Mouse (Mus musculus): Measurements from ENCODE around the gene Slc8b1. TPM values are rescaled to one million over a fixed set of nuclear protein-coding genes. Genes with fewer than 3 reads are reported as not detected.

Slc8b1 gene
- total and polyA plus RNA-seq, 2 experiments = 40.6 to 52.4 TPM

DNA sequence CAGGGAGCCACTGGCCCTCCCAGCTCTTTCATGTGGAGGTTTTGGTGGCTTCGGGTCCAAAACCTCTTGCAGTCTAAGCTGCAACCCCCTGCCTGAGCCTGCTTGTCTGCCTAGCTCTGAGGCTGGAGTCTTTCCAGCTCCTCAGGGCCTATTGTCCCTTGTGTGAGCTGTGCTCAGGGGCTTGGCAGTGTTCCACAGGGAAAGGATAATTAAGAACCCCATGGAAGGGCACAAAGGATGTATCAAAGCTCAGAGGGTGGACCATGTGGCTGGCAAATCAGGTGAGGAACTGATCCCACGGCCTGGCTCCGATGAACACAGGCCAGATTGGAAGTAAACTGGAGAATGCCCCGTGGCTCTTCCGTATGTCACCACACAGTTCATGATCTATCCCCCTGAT is 55.1 kb downstream of the Slc8b1 start:
- WGBS = 15% methylated on average over 5 of the region's 5 CpGs
- Histone ChIP-seq H3K4me3 (ENCODE audit: insufficient read depth, low read depth, low read length) (no peak overlapping the region), H3K9ac (ENCODE audit: low read depth, low read length) (peak overlapping the region; percentile 38), H3K4me1 (ENCODE audit: control insufficient read depth, insufficient read depth, low read length) (peaks cover 53% of the 10 kb centered on the region), H3K27me3 (ENCODE audit: control insufficient read depth, insufficient read depth, low read length) (no peaks in the 10 kb centered on the region), H3K36me3 (ENCODE audit: control insufficient read depth, insufficient read depth, low read length) (no peaks in the 10 kb centered on the region), H3K27ac (replicated peaks; ENCODE audit: insufficient read depth, low read depth, low read length) (peak overlapping the region; percentile 63), H3K79me2 (ENCODE audit: control insufficient read depth, insufficient read depth, low read length) (peaks cover 8% of the 10 kb centered on the region; the same call in 1 of the 2 replicates)
- peak; percentile 44 for DNase-seq (ENCODE audit: extremely low read depth, low read depth, low spot score)
- no peak for TF ChIP-seq POLR2A (IDR thresholded peaks at IDR 0.05; ENCODE audit: extremely low read depth, insufficient read depth, low read length)
- TF ChIP-seq CTCF (IDR thresholded peaks at IDR 0.05; ENCODE audit: low read depth, low read length) = no peak

DNA sequence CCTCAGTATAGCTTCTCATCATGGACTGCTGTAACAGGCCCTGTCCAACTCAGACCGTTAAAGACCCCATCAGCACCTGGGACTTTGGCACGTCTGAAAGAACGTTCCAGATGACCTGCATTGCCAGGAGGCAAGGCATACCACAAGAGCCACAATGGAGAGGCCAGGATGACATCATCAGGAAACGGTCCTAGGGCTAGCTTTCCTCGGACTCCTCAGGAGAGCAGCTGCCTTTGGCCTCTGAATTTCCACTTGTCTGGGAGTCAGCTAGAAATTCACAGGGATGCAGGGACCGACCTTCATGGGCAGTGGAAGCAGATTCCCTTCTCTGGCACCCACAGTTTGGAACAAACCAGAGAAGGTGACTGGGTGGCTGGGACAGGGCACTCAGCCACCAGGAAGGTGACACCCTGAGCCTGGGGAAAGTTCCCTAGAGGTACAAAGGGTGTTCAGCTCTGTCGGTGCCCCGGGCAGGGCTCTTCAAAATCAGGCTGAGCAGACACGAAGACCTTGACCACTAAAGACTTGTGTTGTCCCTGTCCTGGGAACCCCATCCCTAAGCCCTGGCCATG is 55.8 kb downstream of the Slc8b1 start:
- Histone ChIP-seq H3K27me3 (ENCODE audit: control insufficient read depth, insufficient read depth, low read length) (no peaks in the 10 kb centered on the region), H3K4me1 (ENCODE audit: control insufficient read depth, insufficient read depth, low read length) (peaks cover 58% of the 10 kb centered on the region), H3K79me2 (ENCODE audit: control insufficient read depth, insufficient read depth, low read length) (peaks cover 8% of the 10 kb centered on the region; the same call in 1 of the 2 replicates), H3K36me3 (ENCODE audit: control insufficient read depth, insufficient read depth, low read length) (no peaks in the 10 kb centered on the region), H3K9ac (ENCODE audit: low read depth, low read length) (peak overlapping the region; percentile 38; the same call in 1 of the 2 replicates), H3K27ac (replicated peaks; ENCODE audit: insufficient read depth, low read depth, low read length) (peak overlapping the region; percentile 63), H3K4me3 (ENCODE audit: insufficient read depth, low read depth, low read length) (no peak overlapping the region)
- DNase-seq (ENCODE audit: extremely low read depth, low read depth, low spot score) = peak; percentile 88
- 15% methylated on average over 9 of the region's 9 CpGs for WGBS
- TF ChIP-seq CTCF (IDR thresholded peaks at IDR 0.05; ENCODE audit: low read depth, low read length) (no peak), POLR2A (IDR thresholded peaks at IDR 0.05; ENCODE audit: extremely low read depth, insufficient read depth, low read length) (no peak)

DNA sequence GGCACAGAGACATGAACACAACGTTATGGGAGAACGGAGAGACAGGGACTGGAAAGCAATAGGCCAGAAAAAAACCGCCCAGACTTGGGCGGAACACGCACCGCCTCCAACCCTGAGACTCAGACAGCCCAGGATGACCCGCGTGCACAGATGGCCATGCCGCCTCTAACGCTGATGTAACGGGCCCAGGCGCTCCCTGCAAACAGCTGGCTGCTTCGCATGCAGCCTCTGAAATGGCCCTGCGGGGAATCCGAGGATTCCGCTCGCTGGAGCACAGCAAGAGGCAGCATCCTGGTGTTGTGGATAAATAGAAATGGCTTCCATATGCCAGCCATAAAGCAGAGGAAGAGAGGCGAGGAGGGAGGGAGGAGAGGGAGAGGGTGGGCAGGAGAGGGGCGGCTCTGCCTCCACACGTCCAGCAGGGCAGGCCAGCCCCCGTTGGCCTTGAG is 56.3 kb downstream of the Slc8b1 start:
- H3K9ac ChIP-seq (ENCODE audit: low read depth, low read length) = peak overlapping the region; percentile 35
- TF ChIP-seq CTCF (IDR thresholded peaks at IDR 0.05; ENCODE audit: low read depth, low read length) = no peak
- TF ChIP-seq POLR2A (IDR thresholded peaks at IDR 0.05; ENCODE audit: extremely low read depth, insufficient read depth, low read length) = no peak
- H3K4me1 ChIP-seq (ENCODE audit: control insufficient read depth, insufficient read depth, low read length) = peaks cover 59% of the 10 kb centered on the region

DNA sequence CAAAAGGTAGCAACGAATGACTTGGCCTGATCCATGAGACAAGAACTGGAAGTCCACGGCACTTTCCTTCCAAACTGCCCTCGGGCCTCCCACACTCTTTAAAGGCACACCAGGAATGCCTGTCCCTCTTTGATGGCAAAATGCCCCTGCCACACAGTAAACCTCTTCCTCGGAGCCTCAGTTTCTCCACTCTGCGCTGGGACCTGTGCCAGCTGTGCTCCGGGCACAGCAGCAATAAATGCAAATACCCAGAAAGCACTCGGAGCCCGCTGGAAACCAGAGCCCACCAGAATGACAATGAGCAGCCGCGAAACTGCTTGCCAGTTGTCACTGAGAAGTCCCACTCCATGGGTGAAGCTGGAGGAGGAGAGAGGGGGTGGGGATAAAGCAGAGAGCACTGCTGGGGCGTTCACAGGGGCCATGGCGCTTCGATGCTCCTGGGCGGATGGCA is 56.8 kb downstream of the Slc8b1 start:
- Histone ChIP-seq H3K4me3 (ENCODE audit: insufficient read depth, low read depth, low read length) (no peak overlapping the region), H3K27ac (replicated peaks; ENCODE audit: insufficient read depth, low read depth, low read length) (peak overlapping the region; percentile 63), H3K36me3 (ENCODE audit: control insufficient read depth, insufficient read depth, low read length) (no peaks in the 10 kb centered on the region), H3K79me2 (ENCODE audit: control insufficient read depth, insufficient read depth, low read length) (peaks cover 8% of the 10 kb centered on the region; the same call in 1 of the 2 replicates), H3K9ac (ENCODE audit: low read depth, low read length) (peak overlapping the region; percentile 35), H3K27me3 (ENCODE audit: control insufficient read depth, insufficient read depth, low read length) (no peaks in the 10 kb centered on the region), H3K4me1 (ENCODE audit: control insufficient read depth, insufficient read depth, low read length) (peaks cover 57% of the 10 kb centered on the region)
- DNase-seq (ENCODE audit: extremely low read depth, low read depth, low spot score) = no peak
- TF ChIP-seq CTCF (IDR thresholded peaks at IDR 0.05; ENCODE audit: low read depth, low read length) = no peak
- WGBS = 63% methylated on average over 14 of the region's 14 CpGs

More for the DNA sequence above, 56.3 kb downstream of the Slc8b1 start:
- Histone ChIP-seq H3K27me3 (ENCODE audit: control insufficient read depth, insufficient read depth, low read length) (no peaks in the 10 kb centered on the region), H3K27ac (replicated peaks; ENCODE audit: insufficient read depth, low read depth, low read length) (peak overlapping the region; percentile 63), H3K4me3 (ENCODE audit: insufficient read depth, low read depth, low read length) (no peak overlapping the region), H3K36me3 (ENCODE audit: control insufficient read depth, insufficient read depth, low read length) (no peaks in the 10 kb centered on the region), H3K79me2 (ENCODE audit: control insufficient read depth, insufficient read depth, low read length) (peaks cover 8% of the 10 kb centered on the region; the same call in 1 of the 2 replicates)
- DNase-seq (ENCODE audit: extremely low read depth, low read depth, low spot score) = no peak
- WGBS = 15% methylated on average over 21 of the region's 21 CpGs

DNA sequence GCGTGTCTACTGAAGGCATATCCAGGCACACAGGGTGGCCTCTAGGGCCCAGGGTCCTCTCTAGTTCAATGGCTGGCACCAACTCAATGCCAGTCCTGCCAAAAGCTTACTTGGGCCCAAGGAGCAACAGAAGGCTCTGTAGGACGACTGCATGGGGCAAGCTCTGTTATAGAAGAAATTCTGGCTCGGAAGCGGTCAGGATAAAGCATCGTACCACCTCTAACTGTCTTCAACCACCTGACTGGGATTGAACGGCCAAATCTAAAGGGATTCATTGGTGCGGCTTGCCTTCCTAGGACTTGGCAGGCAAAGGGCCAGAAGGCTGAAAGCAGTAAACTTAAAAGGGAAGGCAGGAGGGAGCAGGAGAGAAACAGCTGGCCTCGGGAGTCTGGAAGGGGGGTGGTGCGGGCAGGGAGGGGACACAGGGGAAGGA is 57.4 kb downstream of the Slc8b1 start:
- WGBS = 64% methylated on average over 9 of the region's 9 CpGs
- no peak for TF ChIP-seq POLR2A (IDR thresholded peaks at IDR 0.05; ENCODE audit: extremely low read depth, insufficient read depth, low read length)
- no peak for TF ChIP-seq CTCF (IDR thresholded peaks at IDR 0.05; ENCODE audit: low read depth, low read length)
- H3K36me3 ChIP-seq (ENCODE audit: control insufficient read depth, insufficient read depth, low read length) = no peaks in the 10 kb centered on the region
- H3K27me3 ChIP-seq (ENCODE audit: control insufficient read depth, insufficient read depth, low read length) = no peaks in the 10 kb centered on the region
- peak overlapping the region; percentile 63 for H3K27ac ChIP-seq (replicated peaks; ENCODE audit: insufficient read depth, low read depth, low read length)
- peaks cover 54% of the 10 kb centered on the region for H3K4me1 ChIP-seq (ENCODE audit: control insufficient read depth, insufficient read depth, low read length)
- H3K79me2 ChIP-seq (ENCODE audit: control insufficient read depth, insufficient read depth, low read length) = peaks cover 11% of the 10 kb centered on the region; the same call in 1 of the 2 replicates
- peak; percentile 26 for DNase-seq (ENCODE audit: extremely low read depth, low read depth, low spot score)
- H3K9ac ChIP-seq (ENCODE audit: low read depth, low read length) = no peak overlapping the region
- H3K4me3 ChIP-seq (ENCODE audit: insufficient read depth, low read depth, low read length) = no peak overlapping the region

DNA sequence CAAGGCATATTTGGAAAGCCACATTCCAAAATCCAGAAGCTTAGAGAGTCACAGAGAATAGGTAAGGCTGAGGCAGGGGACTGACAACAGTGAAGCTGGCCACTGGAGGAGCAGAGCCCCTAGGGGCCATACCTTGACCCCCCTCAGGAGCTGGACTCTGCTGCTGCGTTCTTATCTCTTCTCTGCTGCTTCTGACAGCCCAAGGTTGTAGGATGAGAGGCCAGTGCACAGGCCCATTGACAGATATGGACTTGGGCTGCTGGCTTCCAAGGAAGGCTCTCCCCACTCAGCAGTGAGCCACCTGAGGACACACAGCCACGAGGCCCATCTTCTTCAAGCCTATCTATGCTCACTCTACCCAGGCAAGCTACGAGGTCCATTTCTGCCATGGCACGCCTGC is 58.0 kb downstream of the Slc8b1 start:
- Histone ChIP-seq H3K36me3 (ENCODE audit: control insufficient read depth, insufficient read depth, low read length) (no peaks in the 10 kb centered on the region), H3K9ac (ENCODE audit: low read depth, low read length) (no peak overlapping the region), H3K4me3 (ENCODE audit: insufficient read depth, low read depth, low read length) (no peak overlapping the region), H3K79me2 (ENCODE audit: control insufficient read depth, insufficient read depth, low read length) (peaks cover 11% of the 10 kb centered on the region; the same call in 1 of the 2 replicates), H3K27ac (replicated peaks; ENCODE audit: insufficient read depth, low read depth, low read length) (no peak overlapping the region), H3K4me1 (ENCODE audit: control insufficient read depth, insufficient read depth, low read length) (peaks cover 49% of the 10 kb centered on the region), H3K27me3 (ENCODE audit: control insufficient read depth, insufficient read depth, low read length) (no peaks in the 10 kb centered on the region)
- DNase-seq (ENCODE audit: extremely low read depth, low read depth, low spot score) = no peak
- TF ChIP-seq POLR2A (IDR thresholded peaks at IDR 0.05; ENCODE audit: extremely low read depth, insufficient read depth, low read length) = no peak
- no peak for TF ChIP-seq CTCF (IDR thresholded peaks at IDR 0.05; ENCODE audit: low read depth, low read length)
- 84% methylated on average over 4 of the region's 4 CpGs for WGBS
